Mouse (Mus musculus): ENCODE measurements at regions not wholly inside any gene's neighbourhood (a gene's known extent, or its start where the extent isn't known, plus 50 kb on each side); places are given as distances from the start of the nearest gene placed in this dataset.

DNA sequence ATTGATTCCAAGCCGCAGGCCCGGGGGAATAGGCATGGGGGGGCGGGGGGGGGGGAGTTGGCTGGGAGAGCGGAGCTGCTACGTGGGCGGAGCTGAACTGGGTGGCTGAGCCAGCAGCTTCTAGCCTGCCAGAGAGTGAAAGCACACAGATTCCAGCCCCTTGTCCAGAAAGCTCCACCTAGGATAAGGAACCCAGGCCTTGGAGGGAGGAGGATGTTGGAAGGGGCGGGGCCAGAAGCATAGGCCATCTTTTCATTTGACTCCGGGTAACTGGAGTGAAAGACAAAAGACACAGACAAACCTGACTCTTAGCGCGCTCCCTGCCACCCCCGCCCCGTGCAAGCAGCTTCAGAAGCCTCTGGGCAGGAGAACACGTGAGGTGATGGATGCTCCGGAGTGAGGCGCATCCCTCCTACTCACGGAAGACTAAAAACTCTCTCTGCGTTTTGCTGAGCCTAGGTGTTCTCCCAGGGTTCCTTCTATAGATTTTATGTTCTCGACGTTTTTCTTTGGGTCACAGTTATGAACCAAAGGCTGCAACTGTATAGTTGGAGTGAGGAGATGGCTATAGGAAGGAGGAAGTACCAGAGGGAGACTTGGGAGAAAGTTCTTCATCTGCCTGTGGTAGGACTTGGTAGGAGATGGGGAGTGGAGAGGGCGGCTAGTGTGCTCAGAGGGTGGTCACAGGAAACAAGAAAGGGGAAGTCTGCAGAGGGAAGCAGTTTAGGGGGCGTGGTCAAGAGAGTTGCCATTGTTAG, 84.8 kb upstream of the Mafb start:
- TF ChIP-seq CTCF (IDR thresholded peaks at IDR 0.05; ENCODE audit: low read depth, low read length) (no peak), POLR2A (IDR thresholded peaks at IDR 0.05; ENCODE audit: insufficient read depth, low read length) (no peak), EP300 (IDR thresholded peaks at IDR 0.05; ENCODE audit: insufficient read depth, low read depth, low read length) (no peak)
